Mouse (Mus musculus) inflammation-experienced regulatory T-cells, adult 6 months (primary cell): ENCODE data around the gene Nos1. TPM values are rescaled to one million over a fixed set of nuclear protein-coding genes. Genes with fewer than 3 reads are reported as not detected.
"Not testable (repeated sequence)": the region's sequence is repeated elsewhere in the genome, so short reads cannot be mapped to it uniquely, and the experiment has no call there.

ENCODE experiments used
- ATAC-seq: one replicate; pipeline ENCODE4 v1.8.0; 2017
- polyA plus RNA-seq, 3 experiments: library from polyadenylated mRNA; unstranded; fragments of 100-300 nt; shearing (Covaris generic); gene quantifications; one replicate each; pipeline ENCODE4 v1.2.1; 2017

Gene Nos1
- polyA plus RNA-seq, 3 experiments from 2014 or later = 0.06 to 0.08 TPM; not detected in 1

DNA sequence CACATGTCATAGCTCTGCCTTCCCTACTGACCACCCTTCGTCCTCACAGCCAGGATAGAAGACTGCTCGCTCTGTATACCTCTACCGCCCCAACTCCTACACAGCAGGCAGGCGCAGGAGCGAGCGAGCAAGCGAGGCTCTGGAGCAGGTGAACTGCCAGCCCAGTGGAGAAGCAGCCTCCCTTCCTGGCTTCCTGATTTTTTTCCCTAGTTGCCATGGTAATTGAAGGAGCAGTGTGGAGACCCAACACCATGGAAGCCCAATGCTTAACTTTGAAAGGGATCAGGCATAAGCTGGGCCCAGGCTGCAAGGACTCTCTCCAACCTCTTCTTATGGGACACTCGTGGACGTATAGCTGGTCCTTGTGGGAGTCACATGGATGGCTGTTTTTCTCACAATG, 59.4 kb downstream of the Nos1 start:
- no peak for ATAC-seq

DNA sequence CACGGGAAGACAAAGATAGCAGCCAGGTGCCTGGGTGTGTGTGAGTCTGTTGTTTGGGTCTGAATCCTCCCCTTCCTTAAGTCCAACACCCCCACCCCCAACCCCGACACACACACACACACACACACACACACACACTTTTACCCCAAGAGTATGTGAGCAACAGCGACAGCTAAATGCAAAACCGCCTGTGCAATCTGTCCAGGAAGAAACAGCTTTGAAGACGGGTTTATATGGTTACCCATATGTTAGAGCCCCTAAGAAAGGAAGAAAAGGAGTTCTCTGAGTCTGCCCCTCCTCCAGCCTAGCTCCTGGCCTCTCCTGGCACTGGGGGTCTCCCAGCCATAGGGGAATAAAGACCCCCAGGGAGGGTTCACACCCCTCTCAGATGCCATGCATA, 60.2 kb downstream of the Nos1 start:
- no peak for ATAC-seq

DNA sequence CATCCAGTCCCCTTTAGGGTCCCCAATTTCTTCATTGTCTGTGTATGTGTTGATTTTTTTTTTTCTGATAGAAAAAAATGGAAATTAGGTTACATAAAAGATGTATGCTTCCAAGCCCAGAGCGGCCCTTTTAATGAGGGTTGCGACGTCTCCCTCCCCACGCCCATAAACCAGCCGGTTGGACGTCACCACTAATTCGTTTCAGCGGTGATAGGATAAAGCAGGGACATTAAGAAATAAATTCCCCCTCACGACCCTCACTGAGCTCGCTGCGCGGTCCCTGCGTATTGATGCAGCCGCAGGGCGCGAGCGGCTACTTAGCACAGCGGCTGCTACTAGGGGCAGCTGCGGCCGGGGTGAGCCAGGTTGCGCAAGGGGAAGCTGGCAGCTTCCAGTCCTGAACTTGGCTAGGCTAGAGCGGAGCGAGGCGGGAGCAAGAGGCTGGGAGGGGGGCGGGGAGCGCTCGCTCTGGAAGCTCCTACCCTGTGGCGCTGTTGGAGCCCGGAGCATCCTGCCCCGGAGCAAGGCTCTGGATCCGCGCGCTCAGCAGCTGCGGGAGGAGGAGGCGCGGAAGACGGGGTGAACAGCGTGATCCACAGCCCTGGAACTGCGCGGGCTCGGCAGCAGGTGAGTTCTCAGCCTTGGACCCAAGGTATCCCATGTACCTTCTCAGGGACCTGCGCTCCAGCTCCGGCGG, 61.0 kb downstream of the Nos1 start:
- ATAC-seq = no peak

DNA sequence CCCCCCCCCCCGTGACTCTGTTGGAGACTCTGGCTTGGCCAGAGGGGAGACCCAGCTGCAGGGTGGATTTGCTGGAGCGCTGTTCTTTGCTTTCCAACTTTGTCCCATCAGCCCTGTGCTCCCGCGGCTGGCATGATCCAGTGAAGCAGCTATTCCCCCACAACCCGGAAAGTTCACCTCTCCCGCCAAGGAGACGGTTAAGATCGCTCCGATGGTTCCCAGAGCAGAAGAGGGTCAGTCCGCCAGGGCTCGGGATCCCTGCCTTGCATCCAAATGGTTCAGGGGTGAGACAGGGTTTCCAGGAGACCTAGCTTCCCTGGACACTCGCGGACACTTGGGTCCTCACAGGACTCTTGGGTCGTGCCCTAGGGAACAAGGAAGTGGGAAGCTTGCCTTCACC, 61.9 kb downstream of the Nos1 start:
- no peak for ATAC-seq

DNA sequence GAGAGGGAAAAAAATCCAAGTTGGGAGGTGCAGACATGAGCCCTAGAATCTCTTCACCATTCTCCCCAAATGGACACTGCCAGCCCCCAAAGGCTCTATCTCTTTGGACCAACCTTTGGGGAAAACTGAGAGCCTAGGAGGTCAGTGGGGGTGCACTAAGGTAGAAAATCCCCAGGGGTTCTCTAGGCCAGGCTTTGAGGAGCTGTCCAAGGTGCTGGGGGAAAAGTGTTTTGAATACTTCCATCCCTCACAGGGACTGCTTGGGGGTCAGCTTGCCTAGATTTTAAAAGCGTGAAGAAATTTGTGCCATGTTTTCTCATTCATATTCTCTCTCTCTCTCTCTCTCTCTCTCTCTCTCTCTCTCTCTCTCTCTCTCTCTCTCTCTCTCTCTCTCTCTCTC, 63.8 kb downstream of the Nos1 start:
- ATAC-seq = no peak

DNA sequence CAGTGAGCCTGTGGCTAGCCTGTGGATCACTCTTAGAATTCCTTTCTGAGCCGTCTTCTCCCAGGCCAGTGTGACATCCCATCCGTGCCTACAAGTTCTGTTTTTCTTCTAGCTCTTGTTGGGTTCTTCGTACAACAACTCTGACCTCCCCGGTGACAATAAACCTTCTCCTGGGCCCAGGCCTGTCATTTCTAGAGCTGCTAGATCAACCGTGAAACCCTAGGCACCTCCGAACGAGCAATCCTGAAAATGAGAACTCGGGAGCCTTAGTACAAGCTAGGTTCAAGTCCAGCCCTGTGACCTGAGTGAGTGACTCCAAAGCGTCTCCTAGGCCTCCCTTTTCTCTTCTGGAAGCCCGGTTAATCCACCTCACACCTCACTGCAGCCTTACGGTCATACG, 69.6 kb downstream of the Nos1 start:
- ATAC-seq = no peak

DNA sequence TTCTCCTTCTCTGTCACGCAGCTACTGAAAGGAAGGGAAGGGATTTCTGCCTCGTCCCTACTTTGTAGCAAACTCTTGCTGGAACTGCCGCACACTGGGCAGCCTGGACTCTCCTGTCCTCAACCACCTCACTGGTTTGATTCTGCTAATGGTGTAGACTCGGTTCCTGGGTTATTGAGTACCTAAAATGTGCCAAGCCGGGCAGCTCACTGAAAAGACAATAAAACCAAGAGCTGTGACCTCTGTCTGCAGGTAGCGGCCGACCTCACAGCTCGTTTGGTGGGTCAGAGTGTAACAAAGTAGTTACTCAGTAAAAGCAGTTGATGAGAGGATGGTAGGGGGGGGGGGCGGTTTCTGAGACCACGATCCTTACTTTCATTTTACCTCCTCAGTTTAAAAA, 72.9 kb downstream of the Nos1 start:
- no peak for ATAC-seq

DNA sequence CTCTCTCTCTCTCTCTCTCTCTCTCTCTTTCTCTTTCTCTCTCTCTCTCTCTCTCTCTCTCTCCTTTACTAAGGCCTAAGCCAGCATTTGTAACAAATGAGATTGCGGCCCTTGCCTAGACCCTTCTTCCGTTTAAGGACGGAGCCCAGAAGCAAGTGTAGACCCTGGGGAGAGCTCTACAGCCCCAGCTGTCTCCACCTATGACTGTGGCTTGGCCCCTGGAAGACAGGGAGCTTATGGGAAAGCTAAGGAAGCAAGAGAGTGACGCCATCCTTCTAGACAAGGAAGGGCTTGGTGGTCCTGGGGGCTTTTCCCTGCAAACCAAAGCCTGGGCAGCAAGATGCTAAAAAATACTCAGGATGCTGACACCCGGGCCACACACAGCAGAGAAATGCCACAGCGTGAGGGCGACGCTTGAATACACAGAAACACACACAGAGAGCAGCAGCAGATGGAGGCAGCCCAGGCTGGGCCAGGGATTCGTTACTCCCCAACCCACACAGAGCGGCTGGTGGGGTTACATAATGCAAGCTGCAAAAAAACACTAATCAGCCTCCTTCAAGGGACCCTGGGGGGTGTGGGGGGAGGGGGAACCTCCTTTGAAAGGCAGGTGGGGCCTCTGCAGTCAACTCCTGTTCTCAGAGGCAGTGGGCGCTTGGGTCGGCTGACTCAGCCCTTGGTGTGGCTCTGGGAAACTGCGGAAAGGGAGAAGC, 83.9 kb downstream of the Nos1 start:
- ATAC-seq = no peak

DNA sequence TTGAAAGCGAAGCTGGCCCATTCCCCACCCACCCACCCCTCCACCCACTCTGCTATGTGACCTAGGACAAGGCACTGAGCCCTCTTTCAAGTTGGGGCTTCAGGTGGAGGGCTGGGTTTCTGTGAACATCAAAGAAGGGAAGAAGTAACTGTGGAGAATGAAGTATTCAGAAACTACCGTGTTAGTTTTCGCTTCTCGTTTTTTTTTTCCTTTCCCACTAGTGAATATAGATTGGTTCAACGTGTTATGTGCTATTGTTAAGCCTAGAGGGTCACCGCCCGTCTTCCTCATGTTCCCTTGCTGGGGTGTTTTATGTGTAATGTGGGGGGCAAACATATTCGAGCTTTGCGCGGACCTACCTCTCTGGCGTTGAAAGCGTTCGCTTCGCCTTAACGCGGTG, 85.0 kb downstream of the Nos1 start:
- ATAC-seq = no peak

DNA sequence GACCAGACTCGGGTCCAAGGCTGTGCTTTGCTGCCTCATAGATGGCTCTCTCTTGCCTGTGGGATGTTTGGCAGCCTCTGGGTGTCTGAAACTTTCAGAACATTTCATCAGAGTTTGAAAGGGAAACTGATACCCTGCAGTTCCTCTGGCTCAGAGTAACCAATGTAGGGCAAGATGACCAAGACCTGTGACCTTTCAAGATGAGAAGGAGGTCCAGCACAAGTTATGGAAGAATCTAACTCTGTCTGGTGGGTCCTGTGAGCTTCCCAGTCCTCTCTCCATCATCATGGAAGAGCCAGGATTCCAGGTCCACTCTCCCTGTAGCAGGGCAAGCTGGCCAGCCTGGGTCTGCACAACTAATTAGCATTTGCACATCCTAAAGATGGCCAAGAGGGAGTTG, 90.8 kb downstream of the Nos1 start:
- ATAC-seq = no peak

DNA sequence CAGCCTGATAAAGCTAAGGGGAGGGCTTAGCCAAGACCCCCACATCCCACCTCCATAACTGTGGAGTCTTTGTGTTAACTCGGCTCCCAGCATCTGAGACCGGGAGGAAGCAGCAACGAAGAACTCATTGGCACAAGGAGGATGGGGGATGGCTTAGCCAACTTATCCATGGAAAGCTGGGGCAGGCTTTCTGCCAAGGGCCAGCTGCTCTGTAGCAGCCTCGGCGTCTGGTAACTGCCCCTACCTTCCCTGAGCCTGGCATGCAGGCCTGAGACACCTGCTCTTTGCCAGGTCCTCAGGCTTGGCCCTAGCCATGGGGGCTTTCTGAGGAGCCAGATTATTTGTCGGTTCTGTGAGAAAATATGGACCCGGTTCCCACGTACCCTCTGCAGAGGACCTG, 93.0 kb downstream of the Nos1 start:
- ATAC-seq = no peak

DNA sequence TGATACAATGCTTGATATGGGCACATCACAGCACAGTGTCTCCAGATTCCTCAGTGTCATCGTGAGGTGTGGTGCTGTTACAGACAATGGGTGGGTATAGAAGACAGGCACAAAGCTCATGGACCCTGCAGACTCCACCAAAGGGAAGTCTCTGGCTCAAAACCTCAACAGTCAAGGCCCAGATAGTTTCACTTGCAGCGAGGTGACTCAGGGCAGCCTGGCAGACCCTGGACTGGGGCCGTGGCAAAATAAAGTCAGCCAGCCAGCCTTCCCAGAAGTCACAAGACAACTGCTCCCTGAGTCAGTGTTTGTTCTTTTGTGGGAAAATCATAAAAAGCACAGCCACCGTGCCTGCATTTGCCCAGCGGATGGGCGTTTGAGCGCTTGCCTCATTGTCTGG, 93.4 kb downstream of the Nos1 start:
- ATAC-seq = no peak

DNA sequence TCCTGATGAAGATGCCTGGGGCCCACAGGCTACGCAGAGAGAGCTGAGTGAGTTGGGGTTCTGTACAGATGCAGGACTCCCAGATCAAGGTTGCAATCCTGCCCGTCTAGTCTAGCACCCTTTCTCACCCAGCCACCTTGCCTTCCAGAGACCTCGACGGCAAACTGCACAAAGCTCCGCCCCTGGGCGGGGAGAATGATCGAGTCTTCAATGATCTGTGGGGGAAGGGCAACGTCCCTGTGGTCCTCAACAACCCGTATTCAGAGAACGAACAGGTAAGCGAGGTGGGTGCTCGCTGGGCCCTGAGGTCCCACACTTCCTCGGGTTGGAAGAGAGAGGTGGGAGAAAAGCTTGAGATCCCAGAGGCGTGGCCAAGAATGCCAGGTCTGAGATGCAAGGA, 98.3 kb downstream of the Nos1 start:
- no peak for ATAC-seq

DNA sequence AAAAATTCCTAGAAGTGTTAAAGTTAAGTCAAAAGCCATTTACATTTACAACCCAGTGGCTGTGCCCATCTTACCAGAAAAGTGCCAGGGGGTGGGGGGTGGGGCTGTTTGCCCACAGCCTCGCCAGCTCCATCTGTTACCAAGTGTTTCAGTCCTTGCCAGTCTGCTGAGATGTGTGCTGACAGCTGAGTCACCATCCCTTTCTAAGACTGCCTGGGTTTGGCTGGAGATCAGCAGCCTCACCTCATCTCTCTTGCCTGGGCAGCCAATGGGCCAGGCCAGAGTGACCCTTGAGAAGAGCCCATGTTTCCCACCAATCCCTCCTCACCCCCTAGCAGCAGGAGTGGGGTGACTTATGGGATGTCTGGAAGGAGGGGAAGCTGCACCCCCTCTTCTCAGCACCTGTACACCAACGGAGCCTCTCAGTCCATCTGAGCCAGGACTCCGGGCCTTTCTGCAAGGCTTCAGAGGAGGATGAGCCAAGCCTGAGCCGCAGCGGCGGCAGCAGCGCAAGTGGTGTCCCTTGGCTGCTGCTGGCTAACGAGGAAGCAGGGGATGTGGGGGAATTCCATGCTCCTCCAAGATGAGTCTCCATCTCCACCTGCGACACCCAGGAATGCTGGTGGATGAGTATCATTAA, 100.2 kb downstream of the Nos1 start:
- no peak for ATAC-seq

DNA sequence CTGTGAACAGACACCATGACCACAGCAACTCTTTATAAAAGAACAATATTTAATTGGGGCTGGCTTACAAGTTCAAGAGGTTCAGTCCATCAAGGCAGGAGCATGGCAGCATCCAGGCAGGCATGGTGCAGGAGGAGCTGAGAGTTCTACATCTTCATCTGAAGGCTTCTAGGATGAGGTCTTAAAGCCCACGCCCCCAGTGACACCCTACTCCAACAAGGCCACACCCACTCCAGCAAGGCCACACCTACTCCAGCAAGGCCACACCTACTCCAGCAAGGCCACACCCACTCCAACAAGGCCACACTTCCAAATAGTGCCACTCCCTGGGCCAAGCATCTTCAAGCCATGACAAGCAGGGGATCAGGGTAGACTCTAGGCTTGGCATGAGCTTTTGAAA, 101.6 kb downstream of the Nos1 start:
- ATAC-seq = not testable (repeated sequence)

DNA sequence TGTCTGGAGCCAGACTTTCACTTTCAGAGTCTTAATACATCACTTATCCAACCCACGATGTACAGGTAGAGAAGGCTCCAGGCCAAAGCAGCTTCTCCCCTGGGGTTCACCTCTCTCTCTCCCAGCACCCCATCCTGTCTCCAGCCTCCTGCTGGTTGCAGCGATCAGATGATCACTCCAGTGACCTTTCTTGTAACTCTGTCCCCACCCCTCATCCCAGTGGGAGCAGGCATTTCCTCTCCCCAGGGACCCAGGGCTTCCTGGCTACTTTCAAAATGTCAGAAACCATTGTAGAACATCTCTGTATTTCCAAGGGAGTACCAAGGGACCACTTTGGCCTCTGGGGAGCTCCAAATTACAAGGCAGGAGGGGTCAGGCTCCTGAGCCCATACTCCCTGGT, 104.2 kb downstream of the Nos1 start:
- no peak for ATAC-seq

DNA sequence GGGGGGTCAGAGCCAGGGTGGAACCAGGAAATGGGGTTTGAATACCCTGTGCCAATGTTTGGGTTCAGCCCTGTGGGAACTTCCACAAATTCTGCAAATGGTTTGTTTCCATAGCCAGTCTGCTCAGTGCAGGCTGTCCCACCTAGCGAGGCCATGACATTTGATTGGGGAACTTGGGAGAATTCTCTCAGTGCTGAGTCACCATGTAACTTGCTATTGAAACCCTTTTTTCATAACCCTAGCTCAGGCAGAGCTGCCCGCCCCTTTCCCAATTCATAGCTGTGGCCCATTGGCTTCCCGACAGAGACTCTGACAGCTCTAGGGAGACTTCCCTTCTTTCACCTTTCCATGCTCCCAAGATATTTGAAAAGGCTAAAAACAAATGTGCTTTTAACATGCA, 107.3 kb downstream of the Nos1 start:
- no peak for ATAC-seq

DNA sequence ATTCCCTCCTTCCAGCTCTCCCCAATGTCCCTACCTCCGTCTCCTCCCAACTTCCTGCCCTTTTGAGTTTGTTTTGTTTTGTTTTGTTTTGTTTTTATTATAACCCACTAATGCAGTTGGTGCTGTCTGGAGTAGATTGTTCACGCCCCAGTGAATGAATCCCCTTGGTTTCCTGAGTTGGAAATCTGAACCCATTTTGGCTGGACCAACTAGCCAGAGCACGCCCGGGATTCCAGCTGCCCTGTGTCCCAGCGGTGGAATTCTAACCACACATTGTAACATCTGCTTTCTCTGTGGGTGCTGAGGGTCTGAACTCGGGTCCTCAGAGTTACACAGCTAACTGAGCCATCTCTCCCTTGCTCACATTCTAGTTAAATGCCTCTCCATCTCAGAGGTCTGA, 108.1 kb downstream of the Nos1 start:
- no peak for ATAC-seq

DNA sequence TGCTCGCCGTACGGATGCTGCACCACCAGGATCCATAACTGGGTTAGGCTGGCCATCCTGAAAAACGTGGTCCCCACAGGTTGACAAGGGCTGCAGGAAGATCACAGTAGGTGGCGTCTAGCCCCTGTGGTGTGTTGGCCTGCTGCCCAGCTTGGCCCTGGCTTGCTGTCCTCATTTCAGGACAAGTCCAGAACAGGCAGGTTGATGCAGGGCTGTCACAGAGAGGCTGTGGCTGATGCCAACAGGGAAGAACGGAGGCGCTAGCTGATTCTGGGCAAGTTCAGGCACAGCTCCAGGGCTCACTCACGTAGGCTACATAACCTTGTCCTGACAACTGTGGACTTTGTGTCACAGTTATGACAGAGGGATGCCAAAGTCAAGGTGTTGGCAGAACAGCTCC, 108.7 kb downstream of the Nos1 start:
- ATAC-seq = no peak

DNA sequence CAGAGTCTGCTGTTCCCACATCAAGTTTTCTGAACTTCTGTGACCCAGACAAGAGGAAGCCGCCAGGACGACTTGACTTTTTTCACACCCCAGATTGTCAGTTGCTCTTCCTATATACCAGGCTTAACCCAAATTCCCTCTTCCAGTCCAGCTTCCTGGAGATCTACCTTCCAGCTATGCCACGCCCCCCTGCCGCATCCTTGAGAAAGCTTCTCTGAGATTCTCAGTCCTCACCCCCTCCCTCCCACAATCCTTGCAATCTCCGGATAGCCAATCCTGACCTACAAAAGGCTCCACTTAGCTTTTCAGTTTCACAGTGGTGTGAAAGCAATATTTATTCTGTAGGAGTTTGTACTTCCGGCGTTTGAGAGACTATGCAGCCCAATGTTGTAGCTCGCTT, 110.0 kb downstream of the Nos1 start:
- ATAC-seq = no peak

DNA sequence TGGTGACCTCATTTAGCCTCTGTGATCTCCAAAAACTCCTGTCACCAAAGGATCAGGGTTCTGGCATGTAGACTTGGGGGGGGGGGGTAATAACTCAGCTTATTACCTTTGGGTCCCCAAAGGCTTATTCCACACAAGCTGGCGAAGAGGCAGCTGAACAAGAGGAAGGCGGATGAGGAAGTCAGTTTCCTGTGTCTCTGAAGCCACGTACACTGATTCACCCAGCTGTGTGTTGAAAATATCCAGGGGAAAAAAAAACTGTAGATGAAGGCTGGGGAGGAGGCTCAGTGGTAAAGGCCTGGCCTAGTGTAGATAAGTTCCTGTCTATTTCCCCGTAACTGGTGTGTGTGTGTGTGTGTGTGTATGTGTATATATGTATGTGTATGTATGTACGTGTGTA, 110.7 kb downstream of the Nos1 start:
- ATAC-seq = no peak

DNA sequence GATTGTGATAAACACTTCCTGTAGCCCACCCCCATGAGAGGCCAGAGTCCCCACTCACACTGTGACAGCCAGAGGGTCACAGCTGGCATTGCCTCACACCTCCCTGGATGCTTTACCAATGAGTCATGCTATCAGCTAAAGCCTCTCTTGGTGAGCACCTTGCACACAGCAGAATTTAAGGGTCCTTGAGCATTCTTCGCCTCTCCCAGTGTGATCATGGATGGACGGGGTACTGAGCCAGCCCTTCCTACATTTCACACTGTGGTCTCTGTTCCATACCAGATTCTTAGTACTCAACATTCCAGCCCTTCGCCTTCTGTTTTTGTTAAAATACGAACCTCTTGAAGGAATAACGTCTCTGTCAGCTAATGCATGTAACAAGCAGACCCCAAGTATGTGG, 113.2 kb downstream of the Nos1 start:
- ATAC-seq = no peak

DNA sequence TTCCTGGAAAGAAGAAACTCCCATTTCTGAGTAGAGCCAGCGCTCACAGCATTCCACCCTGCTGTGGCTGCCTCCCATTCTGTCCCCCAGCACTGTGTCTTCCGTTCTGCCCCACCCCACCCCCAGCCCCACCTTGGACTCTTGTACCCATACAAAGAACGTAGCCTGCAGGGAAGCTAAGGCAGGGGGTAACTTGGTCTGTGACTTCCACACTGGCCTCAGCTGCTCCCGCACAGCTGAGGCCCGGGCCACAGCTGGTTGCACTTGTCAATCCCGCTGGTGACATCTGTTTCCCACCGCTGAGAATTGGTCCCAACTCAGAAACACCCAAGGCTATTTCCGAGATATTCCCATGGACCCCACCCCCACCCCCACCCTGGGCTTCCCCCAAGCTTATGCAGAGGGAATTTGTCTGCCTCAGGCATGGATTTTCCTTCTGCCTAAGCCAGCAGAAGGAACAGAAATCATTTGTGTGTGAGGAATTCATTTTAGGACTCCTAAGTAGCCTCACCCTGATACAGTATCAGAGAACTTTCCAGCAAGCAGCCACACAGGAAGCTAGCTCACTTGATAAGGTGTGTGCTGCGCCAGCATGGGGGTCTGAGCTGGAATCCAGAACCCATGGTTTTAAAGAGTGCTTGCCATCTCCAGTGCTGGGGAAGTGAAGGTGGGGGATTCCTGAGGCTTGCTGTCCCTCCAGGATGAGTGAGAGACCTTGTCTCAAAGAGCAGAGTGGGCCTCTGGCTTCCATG, 117.4 kb downstream of the Nos1 start:
- ATAC-seq = no peak

DNA sequence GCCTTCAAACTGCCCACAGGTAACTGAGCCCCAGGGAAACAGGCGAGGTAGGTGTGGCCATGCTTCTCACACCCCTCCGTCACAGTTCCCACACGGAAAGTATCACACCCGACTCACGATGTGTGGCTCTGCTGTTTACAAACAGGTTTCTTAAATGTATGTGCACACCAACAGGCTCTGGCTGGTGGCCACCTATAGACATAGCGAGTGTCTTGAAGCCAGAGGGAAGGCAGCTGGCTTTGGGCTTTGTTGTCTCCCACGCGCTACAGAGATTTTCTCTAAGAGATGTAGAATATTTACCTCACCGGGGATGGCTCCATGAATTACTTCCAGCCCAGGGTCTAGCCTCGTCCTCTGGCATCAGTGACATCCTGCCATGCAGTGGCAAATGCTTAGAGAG, 118.5 kb downstream of the Nos1 start:
- ATAC-seq = no peak
